ENCODE assay signal across 9 mouse cellular contexts in the genomic region with DNA sequence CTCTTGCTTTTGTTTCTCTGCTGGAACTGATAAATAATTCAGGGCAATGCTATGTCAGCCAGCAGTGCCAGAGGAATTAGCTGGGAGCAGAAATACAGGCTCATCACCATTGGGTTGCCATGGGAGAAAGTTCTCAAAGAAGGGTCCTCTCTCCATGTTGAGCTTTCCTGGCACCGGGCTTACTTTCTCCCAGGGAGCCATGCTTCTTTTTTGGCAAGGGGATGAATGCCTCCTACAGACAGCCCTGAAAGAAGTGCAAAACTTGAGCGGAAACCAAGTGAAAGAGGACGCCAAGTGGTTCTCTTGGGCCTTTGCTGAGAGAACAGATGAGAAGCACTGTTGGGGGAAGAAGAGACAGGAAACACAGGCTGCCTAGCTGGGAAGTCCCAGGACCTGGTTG.
DNase-seq lines count a peak whose midpoint lies in the region; ATAC-seq lines count a peak whose summit lies in the region.
"Had no signal": no experiment of that assay in that cellular context is flagged by ENCODE, and none has a peak within 500 bp of the region (broad histone marks: within the 10 kb centered on the region; RNA-seq: fewer than 3 reads in every experiment).

No protein-coding gene starts in this region.

- H3K27ac ChIP-seq in forebrain, embryonic 16.5 days (ENCODE audit: low read length), result no peak overlapping the region
- H3K27ac ChIP-seq in forebrain, embryonic 12.5 days, result no peak overlapping the region
- no peak overlapping the region for H3K27ac ChIP-seq in intestine, embryonic 15.5 days

- H3K4me1 ChIP-seq in forebrain, embryonic 16.5 days (replicated peaks; ENCODE audit: control insufficient read depth, insufficient read depth, low read length), result no peaks in the 10 kb centered on the region; the same call in 1 of the 2 replicates
- peaks cover 3% of the 10 kb centered on the region; the same call in 1 of the 2 replicates for H3K4me1 ChIP-seq in forebrain, embryonic 12.5 days
- no peaks in the 10 kb centered on the region for H3K4me1 ChIP-seq in intestine, embryonic 15.5 days (replicated peaks)

- intact Hi-C loops in gastrocnemius, postnatal 14 days (cut with DNase I; ENCODE audit: low total_unique reads), result no loop called here

- H3K27me3 ChIP-seq in forebrain, embryonic 16.5 days (replicated peaks; ENCODE audit: control insufficient read depth, insufficient read depth, low read length), result no peaks in the 10 kb centered on the region
- no peaks in the 10 kb centered on the region for H3K27me3 ChIP-seq in forebrain, embryonic 12.5 days
- no peaks in the 10 kb centered on the region for H3K27me3 ChIP-seq in intestine, embryonic 15.5 days (replicated peaks)

- 53% methylated on average over 3 of the region's 3 CpGs for WGBS in forebrain, embryonic 16.5 days
- 76% methylated on average over 3 of the region's 3 CpGs for WGBS in forebrain, embryonic 12.5 days
- WGBS in intestine, embryonic 15.5 days, result 77% methylated on average over 3 of the region's 3 CpGs

- no peaks in the 10 kb centered on the region for H3K9me3 ChIP-seq in forebrain, embryonic 16.5 days (ENCODE audit: control insufficient read depth, low read length)
- no peaks in the 10 kb centered on the region for H3K9me3 ChIP-seq in forebrain, embryonic 12.5 days
- H3K9me3 ChIP-seq in intestine, embryonic 15.5 days, result no peaks in the 10 kb centered on the region

- H3K36me3 ChIP-seq in forebrain, embryonic 16.5 days (ENCODE audit: control insufficient read depth, insufficient read depth), result no peaks in the 10 kb centered on the region
- H3K36me3 ChIP-seq in forebrain, embryonic 12.5 days (replicated peaks), result no peaks in the 10 kb centered on the region
- H3K36me3 ChIP-seq in intestine, embryonic 15.5 days, result no peaks in the 10 kb centered on the region

- DNase-seq in brain, adult 2 months (ENCODE audit: low read depth, low spot score), result peak; percentile 76
- DNase-seq in gastrocnemius, postnatal 14 days, result peak; percentile 49
- peak; percentile 49 to 68 for DNase-seq in left cerebral cortex, adult 18-20 months (ENCODE audit: low spot score in 2 of 2)
- no peak for DNase-seq in adrenal gland, adult 2 months

- H3K4me3 ChIP-seq in forebrain, embryonic 16.5 days (replicated peaks; ENCODE audit: low read length), result no peak overlapping the region
- no peak overlapping the region for H3K4me3 ChIP-seq in forebrain, embryonic 12.5 days (replicated peaks)
- H3K4me3 ChIP-seq in intestine, embryonic 15.5 days (replicated peaks), result no peak overlapping the region
- H3K4me3 ChIP-seq: erythroblast, embryonic 14.5 days had no signal

- H3K9ac ChIP-seq in forebrain, embryonic 16.5 days (replicated peaks; ENCODE audit: low read depth, low read length), result no peak overlapping the region
- no peak overlapping the region for H3K9ac ChIP-seq in forebrain, embryonic 12.5 days
- H3K9ac ChIP-seq in intestine, embryonic 15.5 days, result no peak overlapping the region

- H3K4me2 ChIP-seq in forebrain, embryonic 16.5 days (ENCODE audit: low read length), result no peak overlapping the region
- H3K4me2 ChIP-seq in forebrain, embryonic 12.5 days, result no peak overlapping the region
- H3K4me2 ChIP-seq in intestine, embryonic 15.5 days (replicated peaks), result no peak overlapping the region

- peak; percentile 47; the same call in 1 of the 2 replicates for ATAC-seq in forebrain, embryonic 16.5 days
- no peak for ATAC-seq in forebrain, embryonic 12.5 days (ENCODE audit: low FRiP score)
- ATAC-seq in CD4-positive, CD25-positive, alpha-beta regulatory T cell, adult 4 months, result no peak
- ATAC-seq in intestine, embryonic 15.5 days, result no peak
